Mouse (Mus musculus): Measurements from ENCODE around the gene Babam2.

- TF ChIP-seq CTCF (IDR thresholded peaks at IDR 0.05; ENCODE audit: low read depth) (no peak), EP300 (IDR thresholded peaks at IDR 0.05; ENCODE audit: low read depth) (no peak)
Observed at GRCm38 (mm10) chr5:31682305-31682704, 15.2 kb upstream of the Babam2 start.
